Mouse (Mus musculus): ENCODE results near the gene Il22. TPM values are rescaled to one million over a fixed set of nuclear protein-coding genes. Genes with fewer than 3 reads are reported as not detected.
"Not testable (repeated sequence)": the region's sequence is repeated elsewhere in the genome, so short reads cannot be mapped to it uniquely, and the experiment has no call there.

The Il22 gene
- 0.22 TPM in 1 of 2 replicates, not detected in the other for polyA plus RNA-seq (2014; fragmentation: Nextera tagmentation; extraction: Ambion mirVana)

DNA sequence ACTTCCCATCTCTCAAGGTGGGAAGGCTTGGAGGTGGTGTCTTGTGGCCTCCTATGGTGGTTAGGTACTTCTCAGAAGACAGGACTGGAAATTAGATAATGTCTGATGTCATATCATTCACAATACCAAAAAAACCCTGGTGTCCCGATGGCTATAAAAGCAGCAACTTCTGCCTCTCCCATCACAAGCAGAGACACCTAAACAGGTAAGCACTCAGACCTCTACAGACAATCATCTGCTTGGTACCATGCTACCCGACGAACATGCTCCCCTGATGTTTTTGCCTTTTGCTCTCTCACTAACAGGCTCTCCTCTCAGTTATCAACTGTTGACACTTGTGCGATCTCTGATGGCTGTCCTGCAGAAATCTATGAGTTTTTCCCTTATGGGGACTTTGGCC is at the start of gene Il22:
Il22 (plus strand) TSS at position 301 of the 400 bp plus-strand sequence.
- Histone ChIP-seq H3K27ac (ENCODE audit: low read depth, low read length) (no peak within 1 kb of the TSS), H3K9me3 (ENCODE audit: control insufficient read depth, low read length) (no peaks in the 10 kb centered on the region), H3K4me1 (ENCODE audit: control insufficient read depth, insufficient read depth, low read length) (no peaks in the 10 kb centered on the region), H3K9ac (ENCODE audit: low read length) (no peak within 1 kb of the TSS), H3K27me3 (ENCODE audit: control insufficient read depth, insufficient read depth, low read length) (no peaks in the 10 kb centered on the region), H3K36me3 (ENCODE audit: control insufficient read depth, insufficient read depth, low read length) (no peaks in the 10 kb centered on the region), H3K4me2 (ENCODE audit: low read depth) (no peak within 1 kb of the TSS), H3K4me3 (ENCODE audit: low read depth, low read length) (no peak within 1 kb of the TSS)
- 93% methylated on average over 4 of the region's 4 CpGs for WGBS
- no peak for ATAC-seq (ENCODE audit: insufficient read depth, low FRiP score, low TSS enrichment)
- DNase-seq (ENCODE audit: low spot score) = no peak

DNA sequence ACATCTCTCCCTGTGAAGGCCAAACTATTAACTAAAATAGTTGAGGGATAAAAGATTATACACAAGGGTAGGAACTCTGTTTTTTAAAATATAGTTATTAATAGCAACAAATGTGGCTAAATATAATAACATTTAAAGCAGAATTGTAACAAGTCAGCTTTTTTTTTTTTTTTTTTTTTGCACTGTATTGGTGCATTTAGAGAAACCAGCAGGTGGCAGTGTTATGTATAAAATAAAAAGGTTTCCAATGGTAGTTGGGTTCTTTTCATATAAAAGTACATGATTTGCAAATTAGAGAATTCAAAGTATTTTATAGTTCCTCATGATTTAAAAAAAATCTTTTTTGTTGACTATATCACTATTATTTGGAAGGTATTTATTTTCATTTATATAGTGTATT is 48.8 kb upstream of the Il22 start:
- Histone ChIP-seq H3K4me3 (ENCODE audit: low read depth, low read length) (no peak overlapping the region), H3K27ac (ENCODE audit: low read depth, low read length) (no peak overlapping the region), H3K36me3 (ENCODE audit: control insufficient read depth, insufficient read depth, low read length) (peaks cover 22% of the 10 kb centered on the region), H3K4me2 (ENCODE audit: low read depth) (no peak overlapping the region), H3K27me3 (ENCODE audit: control insufficient read depth, insufficient read depth, low read length) (no peaks in the 10 kb centered on the region), H3K9ac (ENCODE audit: low read length) (no peak overlapping the region), H3K9me3 (ENCODE audit: control insufficient read depth, low read length) (no peaks in the 10 kb centered on the region), H3K4me1 (ENCODE audit: control insufficient read depth, insufficient read depth, low read length) (no peaks in the 10 kb centered on the region)
- DNase-seq (ENCODE audit: low spot score) (no peak), ATAC-seq (ENCODE audit: insufficient read depth, low FRiP score, low TSS enrichment) (no peak)

DNA sequence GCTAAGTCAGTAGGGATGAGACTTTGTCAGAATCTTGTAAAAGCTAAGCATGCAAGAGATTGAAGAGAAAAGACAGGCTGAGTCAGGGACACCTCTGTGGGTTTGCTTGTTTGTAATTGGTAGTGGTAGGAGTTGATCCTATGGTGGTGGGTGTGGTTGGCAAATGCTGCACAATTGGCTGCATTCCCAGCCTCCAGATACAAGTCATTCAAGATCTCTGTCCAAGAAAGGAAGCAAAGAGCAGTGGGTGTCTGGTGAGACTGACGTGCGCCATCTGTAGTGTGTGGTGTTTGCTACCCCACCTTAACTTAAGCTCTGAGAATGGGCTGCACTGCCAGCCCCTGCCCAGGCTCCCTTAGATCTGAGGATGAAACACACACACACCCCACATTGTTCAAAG is 43.6 kb upstream of the Il22 start:
- H3K27me3 ChIP-seq (ENCODE audit: control insufficient read depth, insufficient read depth, low read length) = no peaks in the 10 kb centered on the region
- H3K9me3 ChIP-seq (ENCODE audit: control insufficient read depth, low read length) = no peaks in the 10 kb centered on the region
- peaks cover 21% of the 10 kb centered on the region for H3K36me3 ChIP-seq (ENCODE audit: control insufficient read depth, insufficient read depth, low read length)
- H3K4me1 ChIP-seq (ENCODE audit: control insufficient read depth, insufficient read depth, low read length) = no peaks in the 10 kb centered on the region
- H3K4me3 ChIP-seq (ENCODE audit: low read depth, low read length) = no peak overlapping the region
- H3K4me2 ChIP-seq (ENCODE audit: low read depth) = no peak overlapping the region
- ATAC-seq (ENCODE audit: insufficient read depth, low FRiP score, low TSS enrichment) = no peak
- no peak for DNase-seq (ENCODE audit: low spot score)
- H3K9ac ChIP-seq (ENCODE audit: low read length) = no peak overlapping the region
- H3K27ac ChIP-seq (ENCODE audit: low read depth, low read length) = no peak overlapping the region
- 97% methylated on average over 2 of the region's 2 CpGs for WGBS

DNA sequence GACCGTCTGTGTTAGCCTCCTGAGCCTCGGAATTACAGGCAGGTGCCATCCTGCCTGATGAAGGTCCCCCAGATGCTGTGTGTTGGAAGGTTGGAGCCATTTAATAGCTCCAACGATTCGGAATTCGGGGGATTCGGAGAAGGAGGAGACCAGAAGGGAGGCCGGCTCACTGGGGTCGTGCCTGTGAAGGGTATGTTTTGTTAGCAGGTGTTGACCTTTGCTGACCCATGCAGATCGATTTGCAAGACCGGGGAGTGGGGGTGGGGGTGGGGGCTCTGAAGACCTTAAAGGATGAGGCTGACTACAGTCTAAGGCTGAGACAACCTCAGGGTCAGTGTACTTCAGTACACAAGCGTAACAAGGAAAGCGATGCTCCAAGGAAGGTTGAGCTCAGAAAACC is 35.5 kb upstream of the Il22 start:
- H3K27me3 ChIP-seq (ENCODE audit: control insufficient read depth, insufficient read depth, low read length) = no peaks in the 10 kb centered on the region
- no peaks in the 10 kb centered on the region for H3K9me3 ChIP-seq (ENCODE audit: control insufficient read depth, low read length)
- no peaks in the 10 kb centered on the region for H3K36me3 ChIP-seq (ENCODE audit: control insufficient read depth, insufficient read depth, low read length)
- H3K4me3 ChIP-seq (ENCODE audit: low read depth, low read length) = no peak overlapping the region
- 60% methylated on average over 12 of the region's 12 CpGs for WGBS
- ATAC-seq (ENCODE audit: insufficient read depth, low FRiP score, low TSS enrichment) = no peak
- H3K9ac ChIP-seq (ENCODE audit: low read length) = no peak overlapping the region
- no peak for DNase-seq (ENCODE audit: low spot score)
- H3K27ac ChIP-seq (ENCODE audit: low read depth, low read length) = no peak overlapping the region
- H3K4me2 ChIP-seq (ENCODE audit: low read depth) = no peak overlapping the region
- no peaks in the 10 kb centered on the region for H3K4me1 ChIP-seq (ENCODE audit: control insufficient read depth, insufficient read depth, low read length)

DNA sequence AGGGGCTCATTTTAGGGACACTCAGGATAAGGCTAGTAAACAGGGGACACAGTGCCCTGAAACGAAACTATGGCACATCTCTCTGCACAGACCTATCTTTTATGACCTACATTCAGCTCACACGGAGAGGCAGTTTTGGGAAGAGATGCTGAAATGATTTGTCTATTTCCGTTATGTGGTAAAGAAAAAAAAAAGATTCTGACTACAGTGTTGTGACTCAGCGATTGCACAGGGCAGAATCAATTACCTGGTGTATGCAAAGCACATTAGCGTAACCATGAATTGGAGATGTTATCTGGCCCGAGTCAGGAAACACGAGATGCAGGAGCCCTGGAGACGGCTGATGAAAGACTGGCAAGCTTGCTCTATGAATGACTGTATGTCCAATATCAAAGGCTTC is 32.3 kb upstream of the Il22 start:
- Histone ChIP-seq H3K4me3 (ENCODE audit: low read depth, low read length) (no peak overlapping the region), H3K27ac (ENCODE audit: low read depth, low read length) (no peak overlapping the region), H3K9ac (ENCODE audit: low read length) (no peak overlapping the region), H3K9me3 (ENCODE audit: control insufficient read depth, low read length) (no peaks in the 10 kb centered on the region), H3K36me3 (ENCODE audit: control insufficient read depth, insufficient read depth, low read length) (no peaks in the 10 kb centered on the region), H3K4me1 (ENCODE audit: control insufficient read depth, insufficient read depth, low read length) (no peaks in the 10 kb centered on the region), H3K4me2 (ENCODE audit: low read depth) (no peak overlapping the region), H3K27me3 (ENCODE audit: control insufficient read depth, insufficient read depth, low read length) (no peaks in the 10 kb centered on the region)
- 84% methylated on average over 8 of the region's 8 CpGs for WGBS
- ATAC-seq (ENCODE audit: insufficient read depth, low FRiP score, low TSS enrichment) = no peak
- DNase-seq (ENCODE audit: low spot score) = no peak

DNA sequence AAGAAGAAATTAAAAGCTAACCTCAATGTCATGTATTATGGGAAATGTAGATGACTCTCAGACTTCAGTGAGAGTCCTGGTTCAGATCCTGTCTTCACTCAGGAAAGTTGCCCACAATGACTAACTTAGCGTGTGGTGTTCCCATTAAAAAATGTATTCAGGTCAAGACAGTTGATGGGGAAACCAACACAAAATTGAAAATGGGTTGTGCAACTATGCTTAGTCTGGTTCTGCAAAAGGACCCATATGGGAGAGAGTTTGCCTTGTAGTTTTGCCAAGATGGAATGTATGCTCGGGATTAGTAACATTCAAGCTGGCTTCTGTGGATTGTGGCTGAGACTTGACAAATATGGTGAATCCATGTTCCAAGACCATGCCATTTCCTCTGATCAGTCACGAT is 31.9 kb upstream of the Il22 start:
- Histone ChIP-seq H3K27me3 (ENCODE audit: control insufficient read depth, insufficient read depth, low read length) (no peaks in the 10 kb centered on the region), H3K9ac (ENCODE audit: low read length) (no peak overlapping the region), H3K4me3 (ENCODE audit: low read depth, low read length) (no peak overlapping the region), H3K4me2 (ENCODE audit: low read depth) (no peak overlapping the region), H3K36me3 (ENCODE audit: control insufficient read depth, insufficient read depth, low read length) (no peaks in the 10 kb centered on the region), H3K9me3 (ENCODE audit: control insufficient read depth, low read length) (no peaks in the 10 kb centered on the region), H3K4me1 (ENCODE audit: control insufficient read depth, insufficient read depth, low read length) (no peaks in the 10 kb centered on the region), H3K27ac (ENCODE audit: low read depth, low read length) (no peak overlapping the region)
- WGBS = 97% methylated on average over 3 of the region's 3 CpGs
- DNase-seq (ENCODE audit: low spot score) (no peak), ATAC-seq (ENCODE audit: insufficient read depth, low FRiP score, low TSS enrichment) (no peak)

DNA sequence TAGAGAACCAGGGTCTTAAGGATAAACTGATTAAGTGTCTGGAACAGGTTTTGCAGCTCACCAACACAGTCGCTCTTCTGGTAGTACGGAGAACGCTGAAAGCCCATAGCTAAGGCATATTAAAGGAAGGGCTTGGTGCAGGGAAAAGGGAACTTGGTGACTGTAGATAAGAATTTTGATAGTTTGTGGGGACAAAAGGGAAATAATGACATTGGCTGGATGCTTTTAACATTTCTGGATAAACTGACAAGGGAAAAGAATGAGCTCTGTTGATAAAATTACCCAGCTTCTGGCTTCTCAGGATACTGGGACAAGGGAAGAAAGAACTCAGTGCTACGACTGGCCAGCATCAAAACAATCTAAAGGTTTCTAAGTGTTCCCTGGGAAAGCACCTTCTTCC is 29.2 kb upstream of the Il22 start:
- H3K4me3 ChIP-seq (ENCODE audit: low read depth, low read length); DNase-seq (ENCODE audit: low spot score); H3K27ac ChIP-seq (ENCODE audit: low read depth, low read length); H3K36me3 ChIP-seq (ENCODE audit: control insufficient read depth, insufficient read depth, low read length); H3K4me1 ChIP-seq (ENCODE audit: control insufficient read depth, insufficient read depth, low read length); ATAC-seq (ENCODE audit: insufficient read depth, low FRiP score, low TSS enrichment); H3K27me3 ChIP-seq (ENCODE audit: control insufficient read depth, insufficient read depth, low read length); H3K9ac ChIP-seq (ENCODE audit: low read length); H3K9me3 ChIP-seq (ENCODE audit: control insufficient read depth, low read length); H3K4me2 ChIP-seq (ENCODE audit: low read depth): not testable (repeated sequence)
- 88% methylated on average over 4 of the region's 4 CpGs for WGBS

DNA sequence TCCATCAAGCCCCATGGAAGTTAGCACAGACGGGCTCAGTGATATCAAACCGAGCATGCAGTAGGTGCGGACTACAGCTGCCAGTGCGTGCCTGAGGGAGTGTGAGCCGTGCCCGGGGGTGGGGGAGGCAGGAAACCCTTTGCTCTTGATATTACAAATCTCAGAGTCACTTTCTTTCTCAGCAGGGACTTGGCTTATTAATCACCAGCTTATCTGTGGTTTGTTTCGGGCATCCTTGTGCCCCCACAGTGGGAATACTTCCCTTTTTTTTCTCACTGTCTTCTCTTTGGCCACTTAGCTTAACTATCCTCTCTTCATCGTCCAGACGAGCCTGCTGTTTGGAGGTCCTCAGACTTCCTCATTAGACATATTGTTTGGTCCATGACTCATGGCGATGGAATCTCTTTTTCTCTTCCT is 26.0 kb upstream of the Il22 start:
- Histone ChIP-seq H3K36me3 (ENCODE audit: control insufficient read depth, insufficient read depth, low read length) (no peaks in the 10 kb centered on the region), H3K9me3 (ENCODE audit: control insufficient read depth, low read length) (no peaks in the 10 kb centered on the region), H3K4me1 (ENCODE audit: control insufficient read depth, insufficient read depth, low read length) (no peaks in the 10 kb centered on the region), H3K4me2 (ENCODE audit: low read depth) (no peak overlapping the region), H3K27ac (ENCODE audit: low read depth, low read length) (no peak overlapping the region), H3K27me3 (ENCODE audit: control insufficient read depth, insufficient read depth, low read length) (no peaks in the 10 kb centered on the region), H3K4me3 (ENCODE audit: low read depth, low read length) (no peak overlapping the region), H3K9ac (ENCODE audit: low read length) (no peak overlapping the region)
- WGBS = 86% methylated on average over 10 of the region's 10 CpGs
- DNase-seq (ENCODE audit: low spot score) (no peak), ATAC-seq (ENCODE audit: insufficient read depth, low FRiP score, low TSS enrichment) (no peak)

DNA sequence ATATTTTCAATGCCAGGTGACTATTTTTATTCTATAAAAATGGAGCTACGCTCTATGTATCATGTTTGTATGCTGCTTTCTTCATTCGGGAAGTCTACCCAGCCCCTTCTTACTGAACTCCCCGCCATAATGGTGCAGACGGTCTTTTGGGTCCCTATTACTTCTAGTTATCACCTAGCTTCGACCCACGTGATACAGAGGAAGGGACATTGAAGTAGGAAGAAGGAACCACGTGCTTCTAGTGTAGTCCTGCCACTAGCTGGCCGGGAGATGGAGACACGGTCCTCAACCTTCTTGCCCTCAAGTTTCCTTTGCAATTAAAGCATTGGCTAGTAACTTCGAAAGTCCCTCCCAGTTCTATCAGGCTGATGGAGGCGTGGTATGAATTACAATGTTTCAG is 25.5 kb upstream of the Il22 start:
- H3K4me3 ChIP-seq (ENCODE audit: low read depth, low read length) = no peak overlapping the region
- H3K9me3 ChIP-seq (ENCODE audit: control insufficient read depth, low read length) = no peaks in the 10 kb centered on the region
- 91% methylated on average over 11 of the region's 11 CpGs for whole genome bisulfite sequencing
- no peak for ATAC-seq (ENCODE audit: insufficient read depth, low FRiP score, low TSS enrichment)
- H3K4me2 ChIP-seq (ENCODE audit: low read depth) = no peak overlapping the region
- H3K27ac ChIP-seq (ENCODE audit: low read depth, low read length) = no peak overlapping the region
- no peaks in the 10 kb centered on the region for H3K27me3 ChIP-seq (ENCODE audit: control insufficient read depth, insufficient read depth, low read length)
- no peaks in the 10 kb centered on the region for H3K4me1 ChIP-seq (ENCODE audit: control insufficient read depth, insufficient read depth, low read length)
- DNase-seq (ENCODE audit: low spot score) = no peak
- no peak overlapping the region for H3K9ac ChIP-seq (ENCODE audit: low read length)
- H3K36me3 ChIP-seq (ENCODE audit: control insufficient read depth, insufficient read depth, low read length) = no peaks in the 10 kb centered on the region
